Mouse (Mus musculus) CD4-positive, CD25-positive, alpha-beta regulatory T cell, adult 4 months (primary cell): ENCODE results near the gene Frmd4a. TPM values are rescaled to one million over a fixed set of nuclear protein-coding genes. Genes with fewer than 3 reads are reported as not detected.

Source experiments
- ATAC-seq: one replicate; pipeline ENCODE4 v1.8.0; 2017
- polyA plus RNA-seq, 2 experiments: library from polyadenylated mRNA; unstranded; fragments of 100-300 nt; shearing (Covaris generic); gene quantifications; one replicate each; pipeline ENCODE4 v1.2.1; 2017

Gene Frmd4a
- polyA plus RNA-seq, 2 experiments from 2014 or later = 1.2 TPM

- no peak for ATAC-seq
Measured at GRCm38 (mm10) chr2:4455097-4456025, 437.8 kb downstream of the Frmd4a start.

GRCm38 (mm10) chr2:4460897-4461296, 443.4 kb downstream of the Frmd4a start:
- ATAC-seq = no peak

- ATAC-seq = no peak
Measured at GRCm38 (mm10) chr2:4461514-4461913, 444.0 kb downstream of the Frmd4a start.

GRCm38 (mm10) chr2:4462480-4462879, 445.0 kb downstream of the Frmd4a start:
- no peak for ATAC-seq

- ATAC-seq = no peak
Measured at GRCm38 (mm10) chr2:4466084-4466483, 448.6 kb downstream of the Frmd4a start.

- ATAC-seq = no peak
Measured at GRCm38 (mm10) chr2:4467314-4467713, 449.8 kb downstream of the Frmd4a start.

GRCm38 (mm10) chr2:4472760-4473480, 455.4 kb downstream of the Frmd4a start:
- no peak for ATAC-seq

- ATAC-seq = no peak
Measured at GRCm38 (mm10) chr2:4473866-4474538, 456.5 kb downstream of the Frmd4a start.

GRCm38 (mm10) chr2:4474539-4474937, 457.0 kb downstream of the Frmd4a start:
- ATAC-seq = no peak

GRCm38 (mm10) chr2:4475991-4476390, 458.5 kb downstream of the Frmd4a start:
- no peak for ATAC-seq

- ATAC-seq = no peak
Measured at GRCm38 (mm10) chr2:4476608-4477007, 459.1 kb downstream of the Frmd4a start.

- ATAC-seq = no peak
Measured at GRCm38 (mm10) chr2:4477311-4477710, 459.8 kb downstream of the Frmd4a start.

GRCm38 (mm10) chr2:4480180-4480579, 462.7 kb downstream of the Frmd4a start:
- no peak for ATAC-seq

- ATAC-seq = no peak
Measured at GRCm38 (mm10) chr2:4481154-4481553, 463.6 kb downstream of the Frmd4a start.

- ATAC-seq = no peak
Measured at GRCm38 (mm10) chr2:4486185-4486584, 468.7 kb downstream of the Frmd4a start.

GRCm38 (mm10) chr2:4487280-4487679, 469.8 kb downstream of the Frmd4a start:
- ATAC-seq = no peak

- no peak for ATAC-seq
Measured at GRCm38 (mm10) chr2:4490845-4491244, 473.3 kb downstream of the Frmd4a start.

GRCm38 (mm10) chr2:4492485-4493481, 475.3 kb downstream of the Frmd4a start:
- no peak for ATAC-seq

GRCm38 (mm10) chr2:4494478-4494877, 477.0 kb downstream of the Frmd4a start:
- no peak for ATAC-seq

- ATAC-seq = peak; percentile 95
Measured at GRCm38 (mm10) chr2:4499257-4499656, 481.7 kb downstream of the Frmd4a start.

GRCm38 (mm10) chr2:4499916-4500315, 482.4 kb downstream of the Frmd4a start:
- ATAC-seq = no peak
